Mouse (Mus musculus) adrenal gland, adult (tissue): ENCODE measurements around the gene Crybb3.
A peak's percentile ranks its signal among the peaks of the same experiment; 100 is the strongest.

ENCODE experiments used
- DNase-seq, 2 experiments: peaks; one replicate each; pipeline ENCODE4 v3.0.0; 2022 to 2023; ENCODE audit warnings: low spot score in 1 of 2; ENCODE audit not compliant: inconsistent age in 2 of 2

The Crybb3 gene

GRCm38 (mm10) chr5:113054308-113054707 is 27.1 kb downstream of the Crybb3 start:
- peak; percentile 73 to 93 for DNase-seq

GRCm38 (mm10) chr5:113050581-113051185 is 30.7 kb downstream of the Crybb3 start:
- DNase-seq: no peak

DNA sequence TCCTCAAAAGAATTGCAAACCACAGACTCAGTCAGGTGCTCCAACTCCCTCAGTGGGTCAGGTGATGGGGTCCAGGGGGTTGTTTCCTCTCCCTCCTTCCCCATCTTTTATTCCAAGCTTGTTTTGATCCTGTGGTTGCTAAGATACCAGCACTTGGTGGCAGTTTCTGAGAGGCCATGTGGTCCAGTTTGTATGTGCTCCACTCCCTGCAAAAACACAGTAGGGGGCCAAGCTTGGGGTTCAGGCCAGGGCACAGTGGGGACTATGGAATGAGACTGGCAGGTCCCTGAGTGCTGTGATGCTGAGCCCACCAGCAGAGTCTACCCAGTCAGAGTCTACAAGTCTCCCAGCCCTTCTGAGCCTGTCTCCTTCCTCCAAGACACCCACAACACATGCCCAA is 31.5 kb downstream of the Crybb3 start:
- DNase-seq: no peak

DNA sequence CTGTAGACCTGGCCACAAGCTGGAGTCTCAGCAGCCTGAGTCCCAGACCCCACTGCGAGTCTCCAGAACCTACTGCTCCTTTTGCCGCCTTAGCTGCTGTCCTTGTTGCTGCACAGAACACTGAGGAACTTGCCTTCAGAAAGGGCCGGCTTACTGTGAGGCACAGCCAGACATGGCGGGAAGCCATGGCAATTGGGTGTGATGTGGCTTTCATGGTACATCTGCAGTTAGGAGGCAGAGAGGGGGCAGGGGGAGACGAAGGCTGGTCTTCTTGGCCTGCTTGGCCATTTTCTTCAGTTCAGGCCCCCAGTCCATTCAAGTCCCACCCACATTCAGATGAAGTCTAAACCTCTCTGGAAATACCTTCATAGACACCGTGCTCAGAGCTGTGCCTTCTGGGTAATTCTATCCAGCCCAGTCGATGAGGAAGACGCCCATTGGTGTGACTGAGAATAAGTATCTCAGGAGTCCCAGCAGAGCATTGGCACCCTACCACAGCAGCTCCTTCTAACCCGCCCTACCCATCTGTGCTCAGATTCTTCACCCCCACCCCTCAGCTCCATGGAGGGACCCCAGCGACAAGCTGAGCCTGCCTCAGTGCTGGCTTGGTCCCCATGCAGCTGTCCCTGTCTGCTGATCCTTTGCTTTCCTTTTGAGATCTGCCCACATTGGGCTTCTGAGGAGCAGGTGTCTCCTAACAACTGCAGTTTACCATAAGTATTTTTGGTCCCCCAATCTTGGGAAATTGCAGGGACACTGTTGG is 35.7 kb downstream of the Crybb3 start:
- no peak for DNase-seq

DNA sequence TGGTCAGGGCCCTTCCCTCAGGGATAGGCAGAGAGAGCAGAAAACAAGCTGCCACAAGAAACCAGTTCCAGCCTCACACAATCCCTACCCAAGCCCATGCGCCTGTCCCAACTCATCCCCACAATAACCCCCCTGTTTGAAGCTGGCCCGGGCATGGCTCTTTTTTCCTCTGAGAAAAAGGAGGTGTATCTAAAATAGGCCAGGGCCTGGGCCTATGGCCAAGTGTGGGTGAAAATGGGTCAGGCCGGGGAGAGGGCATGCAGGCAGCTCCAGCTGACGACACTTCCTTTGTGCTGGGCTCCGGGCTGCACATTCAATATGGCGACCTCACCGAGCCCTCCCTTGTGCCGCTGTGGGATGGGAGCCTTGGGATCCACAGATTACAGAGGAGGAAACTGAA is 37.9 kb downstream of the Crybb3 start:
- peak; percentile 16 to 82 for DNase-seq

DNA sequence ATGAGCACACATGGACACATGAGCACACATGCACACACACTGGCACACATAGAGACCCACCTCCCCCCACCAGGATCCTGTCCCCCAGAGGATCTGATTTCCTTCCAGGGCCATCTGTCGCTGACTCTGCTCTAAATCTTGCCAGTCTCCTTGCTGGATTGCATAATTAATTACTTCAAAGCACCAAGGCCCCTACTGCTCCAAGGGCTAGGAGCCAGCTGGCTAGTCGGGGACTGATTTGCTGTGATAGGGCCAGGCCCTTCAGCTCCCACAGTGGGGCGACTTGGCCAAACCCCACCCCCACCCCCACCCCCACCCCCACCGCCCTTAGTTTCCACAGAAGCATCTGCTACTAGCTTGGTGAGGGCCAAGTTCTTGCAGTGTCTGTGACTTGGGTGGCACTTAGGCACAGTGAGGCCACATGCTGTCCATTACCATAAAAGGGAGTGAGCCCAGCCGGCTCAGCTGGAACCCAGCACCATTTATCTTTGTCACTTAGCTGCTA is 39.8 kb downstream of the Crybb3 start:
- DNase-seq: peak; percentile 24 to 87

GRCm38 (mm10) chr5:113040776-113041175 is 40.6 kb downstream of the Crybb3 start:
- peak in 1 of 2 experiments; percentile 38 for DNase-seq

DNA sequence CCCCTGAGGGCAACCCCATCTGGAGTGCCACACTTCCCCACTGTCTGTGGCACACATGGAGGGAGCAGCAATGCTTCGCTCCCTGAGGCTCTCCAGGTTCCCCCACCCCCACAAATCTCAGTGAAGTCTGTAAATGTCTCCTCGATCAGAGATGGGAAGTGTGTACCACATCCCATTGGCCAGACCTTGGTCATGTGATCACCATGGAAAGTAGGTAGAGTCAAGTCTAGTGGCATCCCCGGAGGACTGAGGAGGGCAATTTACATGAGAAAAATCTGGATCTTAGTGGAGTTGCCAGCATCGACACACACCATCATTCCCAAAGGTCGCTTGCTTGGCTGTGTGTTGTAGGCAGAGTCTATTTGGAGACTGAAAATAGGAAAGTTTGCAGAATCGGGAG is 42.8 kb downstream of the Crybb3 start:
- no peak for DNase-seq

DNA sequence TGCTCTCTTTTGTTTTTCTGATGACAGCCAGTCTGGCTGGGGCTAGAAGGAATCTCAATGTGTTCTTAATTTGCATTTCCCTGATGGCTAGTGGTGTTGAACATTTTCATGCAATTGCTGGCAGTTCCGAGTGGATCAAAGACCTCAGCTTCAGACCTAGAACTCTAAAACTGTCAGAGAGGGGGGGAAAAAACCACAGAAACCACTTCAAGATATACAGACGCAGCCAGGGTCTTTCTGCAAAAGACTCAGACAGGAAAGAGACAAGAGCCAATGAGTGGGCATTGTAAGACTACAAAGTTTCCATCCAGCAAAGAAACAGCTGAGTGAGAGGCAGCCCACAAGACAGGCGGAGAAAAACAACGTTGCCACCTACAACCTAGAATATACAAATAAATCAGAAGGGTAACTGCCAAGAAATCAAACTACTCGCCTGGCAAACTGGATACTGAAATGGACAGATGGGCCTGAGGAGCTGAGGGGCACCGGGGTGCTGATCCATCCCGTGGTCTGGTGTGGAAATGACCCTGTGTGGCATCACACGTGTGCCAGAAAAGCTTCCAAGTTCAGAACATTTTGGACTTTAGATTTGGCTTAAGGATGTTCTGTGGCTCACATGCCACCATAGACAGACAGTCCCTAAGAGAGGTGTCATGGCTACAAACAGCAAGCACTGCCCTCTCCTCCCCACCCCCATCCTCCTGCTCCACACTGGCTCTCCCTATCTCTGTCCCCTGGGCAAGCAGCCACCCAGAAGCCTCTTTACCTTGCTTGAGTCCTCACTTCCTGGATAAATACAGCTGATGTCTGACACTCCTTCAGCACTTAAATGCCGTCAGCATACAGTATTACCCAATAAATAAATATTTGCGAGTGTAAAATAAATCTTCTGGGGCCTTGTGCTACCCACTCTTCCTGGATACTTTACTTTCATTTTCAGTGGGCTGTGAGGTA is 46.0 kb downstream of the Crybb3 start:
- DNase-seq: no peak

- DNase-seq: no peak
Measured at GRCm38 (mm10) chr5:113031201-113031754, 50.1 kb downstream of the Crybb3 start.

- no peak for DNase-seq
Measured at GRCm38 (mm10) chr5:113030082-113030481, 51.3 kb downstream of the Crybb3 start.

- no peak for DNase-seq
Measured at GRCm38 (mm10) chr5:113026706-113027105, 54.7 kb downstream of the Crybb3 start.
